ENCODE assay signal across 8 mouse cellular contexts in the genomic region with DNA sequence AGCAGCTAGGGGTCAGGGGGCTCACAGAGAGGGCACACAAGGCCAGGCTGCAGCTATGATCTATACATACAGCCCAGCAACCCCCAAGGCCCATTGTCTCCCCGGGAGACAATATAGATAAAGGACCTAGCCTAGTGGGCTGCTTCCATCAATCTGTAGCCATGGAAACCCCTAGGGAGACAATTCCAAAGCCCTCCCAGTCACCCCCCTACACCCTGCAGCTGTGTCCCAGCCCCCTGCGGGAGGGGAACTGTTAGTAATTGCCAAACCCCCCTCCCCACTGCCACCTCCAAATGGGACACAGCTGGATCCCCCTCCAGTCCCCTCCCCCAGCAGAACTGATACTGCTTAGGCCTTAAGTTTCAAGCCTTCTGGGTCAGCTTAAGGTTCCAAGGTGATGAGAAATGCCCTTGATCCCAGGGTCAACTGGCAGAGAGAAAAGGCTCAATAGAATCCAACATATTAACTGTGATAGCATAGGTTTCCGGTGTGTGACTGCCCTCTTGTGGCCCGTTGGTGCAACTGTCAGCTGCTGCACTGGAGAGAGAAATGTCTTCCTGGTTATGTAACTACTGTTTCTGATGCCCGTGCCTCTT. TPM values are rescaled to one million over a fixed set of nuclear protein-coding genes. Genes with fewer than 3 reads are reported as not detected.
A peak's percentile ranks its signal among the peaks of the same experiment; 100 is the strongest.
DNase-seq lines count a peak whose midpoint lies in the region; ATAC-seq and TF ChIP-seq lines count a peak whose summit lies in the region.

No protein-coding gene starts in this region.

- 2% methylated on average over 5 of the region's 5 CpGs for WGBS in forebrain, embryonic 12.5 days
- 20% methylated on average over 5 of the region's 5 CpGs for WGBS in liver, postnatal 0 days (ENCODE audit: insufficient replicate concordance)
- 1% methylated on average over 5 of the region's 5 CpGs for WGBS in neural tube, embryonic 13.5 days

- no peak overlapping the region for H3K4me3 ChIP-seq in forebrain, embryonic 12.5 days (replicated peaks)
- H3K4me3 ChIP-seq in liver, postnatal 0 days (ENCODE audit: low read depth, low read length), result no peak overlapping the region
- no peak overlapping the region for H3K4me3 ChIP-seq in neural tube, embryonic 13.5 days

- peak overlapping the region; percentile 74 for H3K27ac ChIP-seq in forebrain, embryonic 12.5 days
- H3K27ac ChIP-seq in liver, postnatal 0 days (ENCODE audit: low read depth), result no peak overlapping the region
- H3K27ac ChIP-seq in neural tube, embryonic 13.5 days (replicated peaks), result peak overlapping the region; percentile 67

- no peak overlapping the region for H3K9ac ChIP-seq in forebrain, embryonic 12.5 days
- no peak overlapping the region for H3K9ac ChIP-seq in liver, postnatal 0 days (replicated peaks)
- peak overlapping the region; percentile 55; the same call in 1 of the 2 replicates for H3K9ac ChIP-seq in neural tube, embryonic 13.5 days

- H3K36me3 ChIP-seq in forebrain, embryonic 12.5 days (replicated peaks), result no peaks in the 10 kb centered on the region
- H3K36me3 ChIP-seq in liver, postnatal 0 days (replicated peaks; ENCODE audit: insufficient read depth, low read length), result no peaks in the 10 kb centered on the region
- H3K36me3 ChIP-seq in neural tube, embryonic 13.5 days, result no peaks in the 10 kb centered on the region

- peak; percentile 98 for TF ChIP-seq CTCF in liver, postnatal 0 days (IDR thresholded peaks at IDR 0.05; ENCODE audit: low read depth)

- H3K4me2 ChIP-seq in forebrain, embryonic 12.5 days, result 0 out of 2 replicates have a peak overlapping the region, but pooled peaks have one; percentile 24
- H3K4me2 ChIP-seq in liver, postnatal 0 days (ENCODE audit: low read depth, low read length), result no peak overlapping the region
- H3K4me2 ChIP-seq in neural tube, embryonic 13.5 days, result no peak overlapping the region

- intact Hi-C loops in heart, postnatal 25 days (cut with DNase I), result loop anchor here (1.0 to 5.0 kb wide), 2 partner anchors 82 to 90 kb away; no protein-coding TSS in a partner anchor

- H3K27me3 ChIP-seq in forebrain, embryonic 12.5 days, result no peaks in the 10 kb centered on the region
- H3K27me3 ChIP-seq in liver, postnatal 0 days (ENCODE audit: insufficient read depth, low read length), result no peaks in the 10 kb centered on the region
- H3K27me3 ChIP-seq in neural tube, embryonic 13.5 days, result no peaks in the 10 kb centered on the region

- ATAC-seq in forebrain, embryonic 12.5 days (ENCODE audit: low FRiP score), result peak; percentile 80
- peak; percentile 67 for ATAC-seq in liver, postnatal 0 days
- ATAC-seq in neural tube, embryonic 13.5 days (ENCODE audit: low read depth), result peak; percentile 71

- no peak for TF ChIP-seq EP300 in liver, postnatal 0 days (IDR thresholded peaks at IDR 0.05; ENCODE audit: low read depth)

- H3K4me1 ChIP-seq in forebrain, embryonic 12.5 days, result peaks cover 19% of the 10 kb centered on the region
- H3K4me1 ChIP-seq in liver, postnatal 0 days (ENCODE audit: insufficient read depth), result no peaks in the 10 kb centered on the region
- peaks cover 20% of the 10 kb centered on the region for H3K4me1 ChIP-seq in neural tube, embryonic 13.5 days (replicated peaks)

- DNase-seq in ES-CJ7 (ENCODE audit: low read depth, low spot score), result peak; percentile 90
- peak; percentile 75 for DNase-seq in c-Kit-positive CD71-negative TER-119-negative erythroid progenitor cells, embryonic 14.5 days (ENCODE audit: low read depth)
- DNase-seq in heart, postnatal 25 days (ENCODE audit: low spot score), result peak; percentile 58
- DNase-seq in layer of hippocampus, adult 11-12 months (ENCODE audit: low spot score), result peak; percentile 83
- peak; percentile 83 for DNase-seq in liver, postnatal 0 days
- DNase-seq in thymus, postnatal 14 days, result peak; percentile 81

- no peaks in the 10 kb centered on the region for H3K9me3 ChIP-seq in forebrain, embryonic 12.5 days
- no peaks in the 10 kb centered on the region for H3K9me3 ChIP-seq in liver, postnatal 0 days (ENCODE audit: low read length)
- no peaks in the 10 kb centered on the region for H3K9me3 ChIP-seq in neural tube, embryonic 13.5 days

RNA-seq across cellular contexts. Expression of a gene that starts 12.3 kb away (rescaled TPM):
- 13.4 and 14.6 TPM in 2 replicates for polyA plus RNA-seq in forebrain, embryonic 12.5 days (2016; fragmentation: Nextera tagmentation; extraction: Ambion mirVana)
- total RNA-seq in heart, postnatal 25 days (2021), result 1 to 10 TPM; 1.9 to 4.3 TPM
- polyA plus RNA-seq in liver, postnatal 0 days (2015; fragmentation: Nextera tagmentation; extraction: Ambion mirVana), result 48.6 and 50.2 TPM in 2 replicates
- polyA plus RNA-seq in neural tube, embryonic 13.5 days (2015; fragmentation: Nextera tagmentation; extraction: Ambion mirVana), result 2.5 and 3.3 TPM in 2 replicates

RNA-seq across cellular contexts. Expression of a gene that starts 16.6 kb away (rescaled TPM):
- 173 and 228 TPM in 2 replicates for polyA plus RNA-seq in forebrain, embryonic 12.5 days (2016; fragmentation: Nextera tagmentation; extraction: Ambion mirVana)
- total RNA-seq in heart, postnatal 25 days (2021), result 10 to 100 TPM; 46.9 to 70.1 TPM
- 77.3 and 79.1 TPM in 2 replicates for polyA plus RNA-seq in liver, postnatal 0 days (2015; fragmentation: Nextera tagmentation; extraction: Ambion mirVana)
- 235 and 273 TPM in 2 replicates for polyA plus RNA-seq in neural tube, embryonic 13.5 days (2015; fragmentation: Nextera tagmentation; extraction: Ambion mirVana)

RNA-seq across cellular contexts. Expression of a gene that starts 46.3 kb away (rescaled TPM):
- polyA plus RNA-seq in forebrain, embryonic 12.5 days (2016; fragmentation: Nextera tagmentation; extraction: Ambion mirVana), result 5.9 and 6.4 TPM in 2 replicates
- 10 to 100 TPM in 1 of 2 experiments, 1 to 10 TPM in 1; 8.7 to 11.8 TPM for total RNA-seq in heart, postnatal 25 days (2021)
- 4.5 and 4.8 TPM in 2 replicates for polyA plus RNA-seq in liver, postnatal 0 days (2015; fragmentation: Nextera tagmentation; extraction: Ambion mirVana)
- 8.6 and 8.8 TPM in 2 replicates for polyA plus RNA-seq in neural tube, embryonic 13.5 days (2015; fragmentation: Nextera tagmentation; extraction: Ambion mirVana)
